Mouse (Mus musculus) urinary bladder, postnatal 36 days (tissue): ENCODE measurements at regions not wholly inside any gene's neighbourhood (a gene's known extent, or its start where the extent isn't known, plus 50 kb on each side); places are given as distances from the start of the nearest gene placed in this dataset.

ENCODE experiments used
- DNase-seq, 2 experiments: peaks; one replicate each; pipeline ENCODE4 v3.0.0; 2022; ENCODE audit warnings: low spot score in 2 of 2, mixed read lengths in 1 of 2

GRCm38 (mm10) chr19:24622776-24623175 lies 51.0 kb upstream of the Tmem252 start:
- no peak for DNase-seq

GRCm38 (mm10) chr19:24622309-24622708 lies 51.5 kb upstream of the Tmem252 start:
- DNase-seq: no peak

- peak; percentile 51 to 63 for DNase-seq
Observed at GRCm38 (mm10) chr19:24621610-24622220, 52.1 kb upstream of the Tmem252 start.

- no peak for DNase-seq
Observed at GRCm38 (mm10) chr19:24615762-24616310, 58.0 kb upstream of the Tmem252 start.

GRCm38 (mm10) chr19:24607884-24608283 lies 52.2 kb upstream of the Pip5k1b start:
- DNase-seq: no peak

GRCm38 (mm10) chr19:24606390-24606976 lies 50.8 kb upstream of the Pip5k1b start:
- no peak for DNase-seq
